Mouse (Mus musculus) urinary bladder, postnatal 36 days (tissue): Measurements from ENCODE around the gene Ticam1.

ENCODE experiments used
- DNase-seq, 2 experiments: peaks; one replicate each; pipeline ENCODE4 v3.0.0; 2022; ENCODE audit warnings: low spot score in 2 of 2, mixed read lengths in 1 of 2

Ticam1 gene

GRCm38 (mm10) chr17:56276643-56277566, at the start of gene Ticam1:
Ticam1 (minus strand) TSS chr17:56276786.
- DNase-seq: peak; percentile 80 to 93

DNA sequence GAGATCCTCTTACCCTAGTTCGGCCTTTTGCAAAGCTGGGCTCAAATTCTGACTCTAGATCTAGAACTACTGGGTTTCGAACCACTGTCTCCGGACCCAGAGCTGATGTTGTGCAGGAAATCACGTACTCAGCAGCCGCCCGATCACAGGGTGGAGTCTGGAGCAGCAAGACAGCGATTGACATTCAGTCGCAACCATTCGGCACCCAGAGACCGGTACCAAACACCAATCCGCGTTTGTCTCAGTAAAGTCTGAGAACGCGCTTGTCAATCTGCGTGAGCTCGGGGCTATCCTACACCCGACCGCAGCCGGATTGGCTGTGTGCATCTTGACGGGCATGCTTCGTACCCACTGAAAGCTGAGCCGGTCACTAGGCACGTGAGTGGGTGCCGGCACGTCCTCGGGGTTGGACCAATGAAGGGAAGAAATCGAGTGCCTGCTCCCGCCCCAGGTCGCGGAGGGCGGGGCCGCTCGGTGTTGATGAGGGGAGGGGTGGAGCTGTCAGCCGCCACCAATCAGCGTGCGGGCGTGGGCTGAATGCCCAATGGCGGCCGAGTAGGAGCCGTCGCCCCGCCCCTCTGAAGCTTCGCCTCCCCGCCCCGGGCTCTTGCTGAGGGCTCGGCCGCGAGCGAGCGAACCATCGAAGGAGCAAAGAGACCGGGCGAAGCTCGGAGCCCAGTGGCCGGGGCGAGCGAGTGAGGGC, 49.0 kb upstream of the Ticam1 start, which contains the start of gene Kdm4b:
Gene Kdm4b, plus strand, starts transcription at position 613 of the 703 bp plus-strand sequence.
- DNase-seq: peak; percentile 97 to 99

- no peak for DNase-seq
Observed at GRCm38 (mm10) chr17:56324419-56324818, 47.8 kb upstream of the Ticam1 start.

- no peak for DNase-seq
Observed at GRCm38 (mm10) chr17:56309191-56309945, 32.8 kb upstream of the Ticam1 start.

- DNase-seq: peak; percentile 76 to 83
Observed at GRCm38 (mm10) chr17:56308088-56308487, 31.5 kb upstream of the Ticam1 start.

GRCm38 (mm10) chr17:56305826-56306225, 29.2 kb upstream of the Ticam1 start:
- no peak for DNase-seq

DNA sequence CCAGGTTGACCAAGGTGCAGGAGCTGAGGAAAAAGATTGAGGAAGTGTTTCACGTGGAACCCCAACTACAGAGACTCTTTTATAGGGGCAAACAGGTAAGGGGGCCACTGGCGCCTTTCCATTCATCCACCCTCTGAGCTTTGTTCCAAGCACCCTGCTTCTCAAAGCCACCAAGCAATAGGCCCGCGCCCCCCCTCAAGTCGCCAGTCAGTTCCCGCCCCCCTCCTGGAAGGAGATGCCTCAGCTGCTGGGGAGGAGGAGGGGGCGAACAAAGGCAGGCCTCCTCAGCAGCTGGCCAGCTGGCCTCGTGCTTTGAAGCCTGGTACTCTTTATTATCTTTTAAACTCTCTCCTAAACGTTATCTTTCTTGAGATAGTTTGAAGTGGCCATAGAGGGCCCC, 28.6 kb upstream of the Ticam1 start:
- no peak for DNase-seq

DNA sequence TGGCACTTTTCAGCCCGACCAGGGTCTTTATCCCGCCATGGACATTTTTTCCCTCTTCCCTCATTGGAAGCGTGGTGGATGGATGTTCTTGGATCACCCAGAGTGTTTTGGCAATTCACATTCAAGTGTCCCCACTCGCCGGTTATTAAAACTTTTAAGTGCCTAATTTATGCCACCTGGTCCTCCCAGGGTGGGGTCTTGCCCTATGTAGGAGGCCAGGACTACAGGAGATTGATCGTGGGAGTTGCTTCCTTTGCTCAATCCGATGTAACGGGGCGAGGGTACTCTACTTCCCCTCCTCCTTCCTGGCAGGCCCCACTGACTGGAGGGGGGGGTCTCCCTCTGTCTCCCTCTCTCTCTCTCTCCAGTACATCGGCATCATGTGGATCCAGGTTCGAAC, 28.1 kb upstream of the Ticam1 start:
- no peak for DNase-seq

GRCm38 (mm10) chr17:56303847-56304586, 27.4 kb upstream of the Ticam1 start:
- peak; percentile 94 to 95 for DNase-seq

DNA sequence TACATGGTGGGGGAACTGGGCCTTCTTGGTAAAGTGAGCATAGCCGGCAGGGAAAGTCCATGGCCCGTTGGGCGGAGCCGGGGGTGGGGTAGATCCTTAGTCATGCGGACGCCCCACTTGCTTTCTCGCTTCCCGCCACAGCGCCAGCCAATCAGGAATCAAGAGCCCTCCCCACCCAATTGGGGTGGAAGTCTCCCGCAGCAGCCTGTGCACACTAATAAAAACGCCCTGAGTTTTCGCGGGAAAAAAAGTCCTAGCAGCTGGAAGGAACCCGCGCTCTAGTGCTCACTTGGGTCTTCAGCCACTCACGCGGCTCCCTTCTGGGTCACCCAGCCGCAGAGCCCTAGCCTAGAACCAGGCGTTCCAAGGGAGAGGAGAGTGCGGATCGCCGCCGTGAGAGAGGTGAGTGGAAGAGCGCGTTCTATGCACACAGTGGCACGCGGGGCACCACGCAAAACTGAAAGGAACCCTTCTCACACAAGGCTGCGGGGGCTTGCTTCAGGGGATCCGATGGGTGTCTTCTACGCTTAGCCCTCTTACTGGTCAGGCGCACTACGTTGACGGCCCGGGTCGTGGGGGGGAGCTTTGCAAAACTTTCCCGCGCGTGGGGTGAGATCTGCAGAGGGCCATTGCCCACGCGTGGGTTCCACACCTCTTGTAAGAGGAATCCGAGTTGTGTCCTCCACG, 26.7 kb upstream of the Ticam1 start, which contains the start of gene Uhrf1:
Gene Uhrf1, plus strand, starts transcription at position 162 of the 687 bp plus-strand sequence.
- DNase-seq: peak; percentile 52 to 81

DNA sequence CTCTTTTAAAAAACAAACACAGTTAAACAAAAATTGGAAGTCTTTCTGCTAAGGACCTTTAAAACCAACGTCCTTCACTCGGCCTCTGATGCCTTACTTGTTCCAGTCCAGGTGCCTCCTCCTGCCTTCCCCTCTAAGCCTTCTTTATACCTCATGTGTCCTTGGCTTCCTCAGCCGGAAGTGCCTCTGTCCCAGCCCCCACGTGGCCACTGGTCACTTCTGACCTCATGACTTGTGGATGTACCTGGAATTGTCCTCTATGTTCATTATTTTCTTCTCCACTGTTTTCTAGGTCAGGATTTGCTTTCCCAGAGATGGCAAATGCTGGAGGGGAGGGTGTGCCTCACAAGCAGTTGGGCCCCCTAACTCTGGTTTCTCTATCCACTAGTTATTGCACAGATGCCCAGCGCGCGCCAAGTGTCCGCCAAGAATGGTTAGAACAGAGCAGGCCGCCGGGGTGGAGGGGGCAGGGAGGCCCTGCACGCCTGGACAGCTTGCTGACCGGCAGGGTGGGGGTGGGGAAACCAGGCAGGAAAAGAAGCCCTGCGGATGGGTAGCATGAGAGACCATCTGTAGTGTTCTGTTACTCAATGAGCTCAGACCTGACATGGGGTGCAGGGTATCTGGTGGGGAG, 25.9 kb upstream of the Ticam1 start:
- DNase-seq: peak in 1 of 2 experiments; percentile 38

GRCm38 (mm10) chr17:56300186-56300585, 23.6 kb upstream of the Ticam1 start, which contains the start of gene Arrdc5:
Arrdc5 (minus strand) TSS chr17:56300286.
- no peak for DNase-seq

DNA sequence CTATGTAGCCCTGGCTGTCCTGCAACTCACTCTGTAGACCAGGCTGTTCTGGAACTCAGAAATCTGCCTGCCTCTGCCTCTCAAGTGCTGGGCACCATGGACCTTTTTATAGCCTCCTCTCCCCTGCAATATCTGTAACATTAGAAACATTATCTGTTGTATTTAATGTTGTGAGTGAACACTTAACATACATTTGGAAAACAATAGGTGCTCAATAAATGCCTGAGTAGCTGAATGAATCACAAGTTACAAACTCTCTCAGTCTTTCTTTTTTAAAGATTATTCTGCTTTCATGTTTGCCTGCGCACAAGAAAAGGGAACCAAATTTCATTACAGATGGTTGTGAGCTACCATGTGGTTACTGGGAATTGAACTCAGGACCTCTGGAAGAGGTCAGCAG, 21.7 kb upstream of the Ticam1 start:
- no peak for DNase-seq

- no peak for DNase-seq
Observed at GRCm38 (mm10) chr17:56296201-56296600, 19.6 kb upstream of the Ticam1 start.

DNA sequence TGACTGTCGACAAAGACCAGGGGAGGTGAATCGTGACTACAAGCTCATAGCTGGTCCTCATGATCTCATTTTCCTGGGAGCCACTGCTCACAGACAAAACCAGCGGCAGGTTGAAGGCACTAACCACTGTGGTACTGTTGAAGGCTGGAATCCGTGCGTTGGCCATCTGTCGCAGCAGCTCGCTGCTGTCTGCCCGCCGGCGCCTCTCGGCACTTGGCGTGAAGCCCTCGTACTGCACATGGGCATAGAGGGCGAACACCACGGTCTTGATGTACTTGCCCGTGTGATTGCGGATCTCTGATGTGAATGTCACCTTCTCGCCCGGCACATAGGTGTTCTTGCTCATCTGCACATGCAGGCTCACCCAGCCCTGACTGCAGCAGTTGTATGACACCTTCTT, 17.7 kb upstream of the Ticam1 start:
- no peak for DNase-seq

GRCm38 (mm10) chr17:56293291-56293690, 16.7 kb upstream of the Ticam1 start:
- DNase-seq: no peak

GRCm38 (mm10) chr17:56292531-56293222, 16.1 kb upstream of the Ticam1 start, which contains the start of gene Plin3:
Plin3 (minus strand) TSS chr17:56292873.
- no peak for DNase-seq

- DNase-seq: no peak
Observed at GRCm38 (mm10) chr17:56291826-56292475, 15.4 kb upstream of the Ticam1 start.

DNA sequence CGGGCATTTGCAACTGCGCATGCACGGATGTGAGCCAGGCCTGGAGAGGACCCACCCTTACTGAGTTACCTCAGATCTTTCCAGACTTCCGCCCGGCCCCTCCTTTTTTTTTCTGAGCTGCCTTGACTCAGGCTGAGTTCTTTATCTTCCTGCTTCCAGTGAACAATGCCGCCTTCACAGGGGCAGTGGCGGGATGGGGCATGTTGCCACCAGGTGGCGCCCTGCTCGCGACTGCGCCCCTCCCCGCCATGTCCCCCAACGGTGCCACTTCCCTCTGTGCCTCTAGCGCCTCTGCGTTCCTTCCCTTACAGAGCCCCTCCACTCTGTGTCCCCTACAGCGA, 14.6 kb upstream of the Ticam1 start:
- peak; percentile 83 to 93 for DNase-seq
